Mouse (Mus musculus) cerebellum, postnatal 10 days (tissue): ENCODE data around the gene Mvk.

Experiments used
- DNase-seq, 2 experiments: peaks; one replicate each; pipeline ENCODE4 v3.0.0; 2021; ENCODE audit warnings: mixed read lengths in 2 of 2

Mvk gene

DNA sequence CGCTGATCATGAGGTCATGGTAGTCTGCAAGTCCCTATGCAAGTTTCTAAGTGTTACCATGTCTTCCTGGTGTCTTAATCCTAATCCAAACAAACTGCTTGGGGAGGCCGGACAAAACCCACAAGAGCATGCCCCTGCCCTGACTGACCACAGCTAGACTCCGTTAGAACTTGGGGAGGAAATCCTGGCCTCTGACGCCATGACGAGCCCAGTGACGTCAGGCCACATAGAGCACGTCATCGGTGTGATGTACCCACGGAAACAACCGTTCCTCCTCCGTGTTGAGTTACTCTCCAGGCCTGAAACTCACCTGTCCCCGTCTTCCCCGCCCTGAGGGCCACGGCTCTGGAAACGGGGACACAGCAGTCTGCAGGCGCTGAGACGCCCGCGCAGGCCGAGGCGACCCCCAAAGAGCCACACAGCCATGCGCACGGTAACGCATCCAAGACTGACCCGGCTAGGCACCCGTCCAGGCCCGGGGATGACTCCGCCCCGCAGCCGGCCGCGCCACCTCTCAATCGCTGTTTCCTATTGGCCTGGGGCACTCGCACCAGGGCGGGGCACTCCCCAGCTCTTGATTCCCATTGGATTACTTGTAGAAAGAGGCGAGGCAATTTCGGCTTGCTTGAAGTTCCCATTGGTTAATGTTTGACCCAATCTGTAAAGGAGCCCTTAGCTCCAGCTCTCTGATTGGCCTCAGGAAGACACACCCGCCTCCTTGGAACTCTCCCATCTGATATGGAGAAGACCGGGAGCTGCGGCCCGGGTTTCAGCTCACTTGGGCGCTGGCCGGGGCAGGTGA, at the start of gene Mvk, which contains the start of gene Mmab:
Mvk (plus strand) TSS at position 704 of the 802 bp plus-strand sequence.
Mmab (minus strand) TSS at position 495 of the 802 bp plus-strand sequence.
- DNase-seq, result peak; percentile 99 to 100

DNA sequence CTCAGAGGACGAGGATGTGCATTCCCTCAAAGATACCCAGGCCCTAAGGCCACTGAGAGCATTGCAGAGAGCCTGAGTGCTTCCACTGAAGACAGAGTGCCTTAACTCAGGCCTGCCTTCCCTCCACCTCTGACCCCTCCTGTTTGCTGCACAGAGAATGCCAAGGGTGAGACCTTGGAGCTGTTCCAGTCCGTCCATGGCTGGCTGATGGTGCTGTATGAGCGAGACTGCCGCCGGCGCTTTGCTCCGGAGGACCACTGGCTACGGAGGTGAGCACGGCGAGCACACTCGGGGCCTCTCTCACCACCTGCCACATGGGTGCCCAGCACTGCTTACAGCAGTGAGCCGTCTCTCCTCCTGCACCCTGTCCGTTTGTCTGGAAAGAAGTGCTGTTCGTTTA, 37.5 kb upstream of the Mvk start:
- peak in 1 of 2 experiments; percentile 27 for DNase-seq

DNA sequence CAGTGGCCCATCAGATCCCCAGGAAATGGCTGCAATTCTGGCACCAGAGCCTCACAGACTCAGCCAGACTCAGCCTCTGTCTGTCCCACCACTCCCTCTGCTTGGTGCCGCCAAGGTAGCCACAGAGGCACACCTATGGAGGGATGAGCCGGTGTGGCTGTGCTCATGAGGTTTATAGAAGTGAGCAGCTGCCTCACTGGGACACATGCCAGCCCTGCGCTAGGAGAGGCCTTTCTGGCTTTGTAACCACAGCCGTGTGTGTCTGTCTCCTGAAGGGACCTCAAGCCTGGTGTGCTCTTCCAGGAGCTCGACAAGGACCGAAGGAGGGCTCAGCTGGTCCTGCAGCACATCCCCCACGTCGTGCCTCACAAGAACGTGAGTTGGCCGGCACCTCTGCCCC, 36.8 kb upstream of the Mvk start:
- peak; percentile 66 to 70 for DNase-seq

DNA sequence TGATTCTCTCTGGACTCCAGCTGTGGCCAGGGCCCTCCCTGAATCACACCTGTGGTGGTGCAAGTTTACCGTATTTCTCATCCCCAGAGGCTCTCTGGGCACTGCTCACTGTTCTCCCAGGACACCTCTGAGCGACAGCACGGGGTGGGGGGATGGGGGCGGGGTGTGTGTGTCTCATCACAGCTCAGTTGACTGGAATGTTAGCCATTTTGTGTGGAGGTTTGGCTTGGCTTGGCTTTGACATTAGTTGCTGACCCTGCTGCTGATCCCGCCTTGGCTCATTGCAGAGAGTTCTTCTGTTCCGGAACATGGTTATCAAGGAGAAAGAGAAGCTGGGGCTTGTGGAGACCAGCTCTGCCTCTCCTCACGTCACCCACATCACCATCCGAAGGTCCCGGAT, 36.3 kb upstream of the Mvk start:
- DNase-seq, result no peak

DNA sequence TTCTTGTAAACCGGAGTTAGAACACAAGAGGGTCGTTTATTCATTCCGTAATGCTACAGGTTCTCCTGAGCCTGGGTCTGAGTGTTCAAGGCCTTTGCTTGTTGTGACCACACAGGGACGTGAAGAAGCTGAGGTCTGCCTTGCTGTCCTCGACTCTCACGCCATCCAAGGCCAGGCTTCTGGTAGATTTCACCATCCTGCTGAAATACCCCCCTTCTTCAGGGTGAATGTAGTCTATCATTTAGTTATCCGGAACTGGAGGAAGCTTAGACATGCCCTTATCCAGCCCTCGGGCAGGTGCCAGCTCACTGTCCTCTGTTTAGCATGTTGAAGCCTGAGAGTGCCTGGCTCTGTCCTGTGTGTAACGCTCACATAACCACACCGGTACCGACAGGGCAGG, 35.2 kb upstream of the Mvk start:
- no peak for DNase-seq

DNA sequence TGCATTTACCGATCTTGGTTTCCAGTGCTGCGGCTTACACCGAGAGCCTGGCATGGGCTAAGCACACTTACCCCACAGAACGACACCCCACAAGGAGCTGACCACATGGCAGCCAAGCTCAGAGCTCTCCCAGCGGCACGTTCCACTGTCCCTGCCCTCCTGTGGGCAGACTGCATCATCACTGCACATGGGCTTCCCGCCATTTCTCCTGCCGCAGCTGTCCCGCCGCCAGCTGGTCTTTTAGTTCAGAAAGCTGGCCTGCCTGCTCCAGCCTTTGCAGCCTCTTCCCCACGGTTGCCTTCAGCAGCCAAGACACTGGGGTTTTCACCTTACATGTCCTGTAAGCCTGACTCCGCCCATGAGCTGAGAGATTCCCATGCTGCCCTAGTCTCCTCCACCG, 33.6 kb upstream of the Mvk start:
- DNase-seq, result peak; percentile 53 to 55

DNA sequence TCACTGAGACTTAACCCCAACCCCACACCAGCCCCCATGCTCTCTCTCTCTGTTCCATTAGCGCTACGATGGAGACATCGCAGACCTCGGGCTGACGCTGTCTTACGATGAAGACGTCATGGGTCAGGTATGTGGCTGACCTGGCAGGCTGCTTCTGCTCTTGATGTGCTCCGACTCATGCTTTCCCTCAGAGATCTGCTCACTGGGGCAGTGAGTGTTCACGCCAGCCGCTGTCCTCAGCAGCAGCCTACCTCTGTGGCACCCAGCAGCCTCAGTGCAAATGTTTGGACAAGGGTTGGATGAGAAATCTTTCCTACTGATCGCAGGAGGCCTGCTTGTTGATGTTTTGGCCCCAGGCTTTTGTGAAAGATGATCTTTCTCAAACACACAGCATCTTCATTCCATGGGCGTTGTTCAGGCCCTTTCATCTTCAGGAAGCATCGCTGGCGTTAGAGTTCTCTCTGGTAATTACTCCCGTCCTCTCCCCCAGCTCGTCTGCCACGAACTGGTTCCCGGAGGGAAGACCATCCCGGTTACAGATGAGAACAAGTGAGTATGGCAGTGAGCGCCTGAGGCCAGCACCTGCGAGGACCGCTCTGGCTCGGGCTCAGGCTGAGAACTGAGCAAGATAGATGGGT, 31.6 kb upstream of the Mvk start:
- DNase-seq, result no peak

DNA sequence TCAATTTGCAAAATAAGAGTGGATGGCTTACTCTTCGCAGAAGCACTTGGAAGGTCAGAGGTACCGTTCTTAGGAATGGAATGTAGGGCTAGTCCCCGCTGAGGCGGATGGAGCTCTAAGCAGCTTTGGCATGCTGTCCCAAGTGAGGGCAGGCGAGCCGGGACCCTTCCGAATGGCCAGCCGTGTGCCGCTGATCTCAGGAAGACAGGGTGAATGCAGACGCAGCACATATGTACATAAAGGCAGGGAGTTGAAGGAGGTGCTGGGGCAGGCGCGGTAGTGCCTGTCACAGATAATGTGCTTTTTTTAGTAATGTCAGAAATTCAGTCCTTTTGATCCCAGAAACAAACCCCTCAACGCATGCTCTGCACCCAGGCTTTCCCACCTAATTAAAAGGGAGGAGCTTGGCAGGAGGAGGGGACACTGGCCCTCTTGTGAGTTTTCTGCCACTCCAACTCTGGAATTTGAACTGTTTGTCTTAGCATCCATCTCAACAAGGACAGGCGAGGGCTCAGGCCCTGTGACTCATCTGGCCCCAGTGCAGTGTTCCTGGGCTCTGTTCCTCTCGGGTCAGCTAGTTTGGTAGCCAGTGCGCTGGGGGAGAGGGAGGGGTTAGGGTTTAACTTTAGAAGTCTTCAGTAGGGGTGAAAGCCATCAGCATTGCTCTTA, 30.9 kb upstream of the Mvk start:
- DNase-seq, result no peak

DNA sequence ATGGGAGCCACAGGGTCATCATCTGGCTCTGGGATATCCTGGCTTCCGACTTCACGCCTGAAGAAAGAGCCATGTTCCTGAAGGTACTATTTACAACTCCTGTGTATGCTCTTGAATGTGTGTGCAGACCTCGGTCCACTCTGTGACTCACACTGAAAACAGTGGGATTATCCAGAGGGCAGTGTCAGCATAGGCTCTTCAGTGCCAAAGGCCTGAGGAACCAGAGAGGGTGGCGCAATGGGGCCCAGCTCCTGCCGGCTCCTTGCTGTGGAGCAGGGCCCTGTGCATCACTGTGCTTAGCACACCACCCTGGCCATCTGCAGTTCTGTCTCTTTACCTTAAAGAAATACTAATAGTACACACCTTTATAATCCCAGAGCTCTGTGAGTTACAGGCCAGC, 28.5 kb upstream of the Mvk start:
- no peak for DNase-seq

DNA sequence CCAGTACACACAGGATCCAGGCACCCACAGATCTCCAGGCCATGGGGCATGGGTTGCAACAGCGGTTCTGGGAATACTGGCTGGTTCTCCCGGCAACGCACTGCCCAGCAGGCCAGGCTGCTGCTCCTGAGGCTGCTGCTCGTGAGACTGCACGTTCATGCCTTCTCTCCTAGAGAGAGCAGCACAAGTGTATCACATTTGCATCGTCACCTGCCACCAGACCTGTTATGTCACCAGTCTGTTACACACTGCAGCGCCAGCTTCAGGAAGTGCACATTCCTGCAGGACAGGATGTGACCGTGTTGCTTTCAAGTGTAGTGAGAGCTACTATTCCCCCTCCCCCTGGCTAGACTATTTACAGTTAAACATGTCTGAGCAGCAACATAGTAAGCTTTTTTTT, 27.2 kb upstream of the Mvk start:
- DNase-seq, result no peak

DNA sequence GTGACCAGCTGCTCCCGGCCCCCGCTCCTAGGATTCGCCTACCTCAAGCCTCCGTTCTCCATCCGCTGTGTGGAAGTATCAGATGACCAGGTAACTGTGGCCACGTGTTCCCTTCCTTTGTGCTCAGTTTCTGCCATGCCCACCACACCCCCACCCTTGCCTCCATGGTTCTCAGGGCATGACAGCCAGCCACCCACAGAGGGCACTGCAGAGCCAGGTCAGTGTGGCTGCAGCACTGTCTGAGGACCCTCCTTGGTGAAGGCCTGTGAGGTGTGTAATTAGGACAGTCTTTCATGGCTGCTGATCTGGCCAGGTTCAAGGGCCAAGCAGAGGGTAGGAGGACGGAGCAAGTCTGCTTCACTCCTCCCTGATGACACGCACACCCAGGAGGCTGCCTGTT, 25.5 kb upstream of the Mvk start:
- DNase-seq, result peak; percentile 68 to 70

DNA sequence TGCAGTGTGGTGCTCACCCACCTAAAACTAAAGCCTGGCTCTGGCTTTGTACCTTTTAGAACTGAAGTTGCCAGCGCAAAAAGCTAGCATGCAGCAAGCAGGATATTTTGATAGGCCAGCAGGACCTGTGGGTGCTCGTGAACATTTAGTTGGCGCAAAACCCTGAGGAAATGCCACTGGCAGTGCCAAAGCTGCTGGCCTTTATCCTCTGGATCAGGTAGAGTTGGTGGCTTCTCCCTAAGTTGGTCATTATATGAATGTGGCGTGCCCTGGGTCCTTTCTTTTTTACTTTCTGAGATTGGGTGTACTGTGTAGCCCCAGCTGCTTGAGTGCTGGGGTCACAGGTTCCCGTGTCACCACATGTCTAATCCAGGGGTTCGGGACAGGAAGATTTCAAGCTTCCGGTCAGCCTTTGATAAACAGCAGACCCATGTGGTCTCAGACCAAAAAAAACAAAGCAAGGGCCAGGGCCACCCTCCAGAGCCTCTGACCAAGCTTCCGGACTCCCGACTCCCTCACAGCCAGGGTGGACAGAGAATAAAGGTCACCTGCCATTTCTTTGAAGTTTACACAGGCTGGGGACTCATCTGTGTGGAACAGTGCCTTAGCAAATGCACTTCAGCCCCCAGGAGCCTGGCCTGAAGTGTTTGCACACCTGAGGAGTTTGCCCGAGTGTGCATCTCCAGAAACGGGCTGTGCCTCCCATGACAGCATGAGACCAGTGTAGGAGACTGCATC, 22.3 kb upstream of the Mvk start:
- no peak for DNase-seq

DNA sequence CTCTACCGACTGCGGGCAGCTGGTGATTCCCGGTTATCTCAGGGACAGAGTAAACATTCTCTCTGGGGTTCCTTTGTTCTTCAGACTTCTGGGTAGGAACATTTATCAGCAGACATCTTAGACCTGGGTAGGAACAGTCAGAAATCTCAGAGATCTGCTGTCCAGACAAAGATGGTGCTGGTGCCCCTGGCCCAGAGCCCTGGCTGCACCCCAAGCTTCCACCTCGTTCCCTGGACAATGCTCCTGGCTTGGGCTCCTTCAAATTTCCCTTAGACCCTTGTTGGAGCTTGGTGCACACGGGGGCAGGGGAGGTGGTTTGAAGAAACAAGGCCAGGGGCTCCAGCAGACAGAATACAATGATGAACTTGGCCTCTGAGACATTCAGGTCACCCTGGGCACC, 21.5 kb upstream of the Mvk start:
- DNase-seq, result peak; percentile 55 to 58

DNA sequence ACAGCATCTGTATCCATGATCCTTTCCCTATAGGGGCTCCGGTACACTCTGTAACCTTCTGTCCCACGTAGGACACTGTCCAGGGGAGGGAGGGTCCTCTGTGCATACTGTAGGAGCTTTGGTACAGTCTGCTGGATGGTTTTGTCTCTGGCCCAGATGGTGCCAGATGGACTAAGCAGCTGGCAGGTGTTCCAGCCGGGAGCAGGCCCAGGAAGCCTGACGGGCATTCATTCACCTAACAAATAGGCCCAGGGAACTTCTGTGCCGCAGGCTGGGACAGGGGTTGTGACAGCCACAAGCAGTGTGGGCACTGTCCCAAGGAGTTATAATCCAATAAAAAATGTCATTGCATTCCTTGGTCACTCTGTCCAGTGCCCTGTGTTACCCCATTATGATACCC, 20.1 kb upstream of the Mvk start:
- DNase-seq, result peak; percentile 54 to 65

DNA sequence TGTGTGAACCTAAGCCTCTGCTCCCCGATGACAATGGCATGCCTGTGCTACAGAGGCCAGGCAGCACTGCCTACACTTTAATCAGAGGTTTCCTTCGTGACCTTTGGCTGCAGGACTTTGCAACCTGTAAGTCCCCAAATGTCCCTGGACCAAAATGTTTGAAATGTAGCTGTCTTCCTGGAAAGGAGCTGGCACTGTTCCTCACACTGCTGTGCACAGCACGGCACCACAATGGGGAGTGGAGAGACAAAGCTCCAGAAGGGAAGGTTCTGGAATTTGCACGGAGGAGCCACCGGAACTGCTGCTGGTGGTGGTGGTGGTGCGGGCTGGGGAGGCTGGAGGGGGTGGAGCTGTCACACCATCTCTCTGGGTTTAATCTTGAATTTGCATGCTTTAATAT, 17.3 kb upstream of the Mvk start:
- DNase-seq, result peak; percentile 37 to 38

DNA sequence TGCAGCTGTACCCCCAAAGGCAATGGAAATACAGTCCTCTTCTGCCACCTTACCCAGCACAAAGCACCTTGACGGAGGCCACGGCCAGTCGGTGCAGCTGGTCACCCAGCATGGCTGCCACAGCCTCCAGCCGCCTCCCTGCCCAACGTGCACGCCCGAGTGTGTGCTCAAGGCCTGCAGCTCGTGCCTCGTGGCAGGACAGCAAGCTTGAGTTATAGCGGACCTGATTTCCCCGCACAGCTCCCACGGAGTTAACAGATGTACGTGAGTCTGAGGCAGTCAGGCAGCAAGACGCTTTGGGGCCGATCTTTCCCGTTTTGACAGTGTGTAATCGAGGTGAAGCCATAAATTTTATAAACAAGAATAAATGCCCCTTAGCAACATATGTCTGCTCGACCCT, 15.4 kb upstream of the Mvk start:
- DNase-seq, result peak; percentile 65 to 75

DNA sequence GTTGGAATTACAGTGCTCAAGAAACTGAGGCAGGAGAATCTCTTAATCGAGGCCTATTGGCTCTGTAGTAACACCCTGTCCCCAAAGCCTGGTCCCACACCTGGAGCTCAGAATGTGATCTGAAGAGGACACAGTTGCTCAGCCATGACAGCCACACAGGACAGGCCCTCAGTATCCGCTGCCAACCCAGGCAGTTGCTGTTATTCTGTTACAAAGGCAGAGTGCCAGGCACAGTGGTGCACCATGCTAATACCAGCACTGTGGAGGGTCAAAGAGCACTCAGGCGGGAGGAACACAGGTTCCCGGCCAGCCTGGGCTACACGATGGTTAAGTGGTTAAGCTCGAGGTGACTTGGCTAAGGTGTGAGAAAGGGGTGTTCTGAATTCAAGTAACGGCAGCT, 14.3 kb upstream of the Mvk start:
- DNase-seq, result peak; percentile 75 to 83

DNA sequence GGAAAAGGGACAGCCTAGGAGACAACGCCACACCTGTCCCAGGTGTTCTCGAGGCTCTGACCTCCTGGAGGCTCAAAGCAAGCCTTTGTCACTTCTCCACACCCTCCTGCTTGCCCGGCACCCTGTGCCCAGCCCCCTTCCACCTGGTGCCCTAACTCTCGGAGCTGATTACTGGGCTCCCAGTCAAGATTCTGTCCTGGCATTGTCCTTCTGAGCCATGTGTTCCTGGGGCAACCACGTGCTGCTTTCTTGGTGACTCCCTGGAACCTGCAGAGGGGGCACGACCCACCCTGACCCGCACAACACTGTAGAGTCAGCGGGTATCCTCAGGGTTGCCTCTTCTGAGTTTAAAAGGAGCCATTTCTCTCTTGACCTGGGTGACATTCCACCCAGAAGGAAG, 9.7 kb upstream of the Mvk start:
- DNase-seq, result no peak

DNA sequence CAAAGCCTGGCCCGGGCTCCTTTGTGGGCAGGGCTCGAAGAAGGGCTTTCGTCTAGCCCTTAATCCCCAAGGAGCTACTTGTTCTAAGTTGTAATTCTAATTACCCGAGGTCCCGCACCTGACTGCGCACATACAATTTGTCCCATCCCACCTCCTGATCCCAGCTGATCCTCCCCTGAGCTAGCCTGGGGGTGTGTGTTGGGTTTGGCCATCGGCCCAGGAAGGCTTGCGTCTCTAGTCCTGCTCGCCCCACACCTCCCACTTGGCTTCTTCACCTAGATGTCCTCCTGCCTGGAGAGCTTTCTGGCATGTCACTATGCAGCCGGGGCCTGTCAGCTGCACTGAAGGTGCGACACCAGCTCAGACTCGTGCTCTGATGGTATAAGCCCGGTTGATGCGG, 8.5 kb upstream of the Mvk start:
- DNase-seq, result no peak

DNA sequence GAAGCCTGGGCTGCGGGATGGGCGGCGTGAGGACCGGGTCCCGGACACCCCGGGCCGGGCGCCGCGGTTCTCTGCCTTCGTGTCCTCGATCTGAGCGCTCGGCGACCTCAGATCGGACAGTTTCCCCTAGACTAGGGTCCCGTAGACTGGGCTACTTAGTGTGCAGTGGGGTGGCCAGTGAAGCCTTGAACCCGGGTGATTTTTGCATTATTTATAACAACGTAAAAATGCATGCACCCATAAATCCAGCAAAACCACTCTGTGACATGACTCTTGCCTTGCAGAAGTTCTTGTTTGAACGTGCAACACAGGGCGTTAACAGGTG, 261 bp downstream of the Mvk start:
- DNase-seq, result no peak

DNA sequence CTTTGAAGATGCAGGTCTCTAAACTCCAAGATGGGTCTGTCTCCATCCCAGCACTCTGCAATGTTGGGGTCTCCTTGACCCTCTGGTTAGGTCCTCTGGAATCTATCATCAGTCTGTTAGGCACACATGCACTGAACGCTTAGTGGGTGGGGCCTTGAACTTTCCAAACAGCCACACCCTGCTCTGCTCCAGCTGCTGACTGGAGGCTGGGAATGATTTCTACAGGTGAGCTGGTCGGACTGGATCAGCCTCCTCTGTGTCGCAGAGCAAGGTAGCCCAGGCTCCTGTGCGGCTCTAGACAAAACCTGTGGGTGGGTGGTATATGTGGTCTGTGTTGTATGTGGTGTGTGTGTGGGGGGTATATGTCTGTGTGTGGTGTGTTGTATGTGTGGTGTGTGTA, 4.9 kb downstream of the Mvk start:
- DNase-seq, result no peak

DNA sequence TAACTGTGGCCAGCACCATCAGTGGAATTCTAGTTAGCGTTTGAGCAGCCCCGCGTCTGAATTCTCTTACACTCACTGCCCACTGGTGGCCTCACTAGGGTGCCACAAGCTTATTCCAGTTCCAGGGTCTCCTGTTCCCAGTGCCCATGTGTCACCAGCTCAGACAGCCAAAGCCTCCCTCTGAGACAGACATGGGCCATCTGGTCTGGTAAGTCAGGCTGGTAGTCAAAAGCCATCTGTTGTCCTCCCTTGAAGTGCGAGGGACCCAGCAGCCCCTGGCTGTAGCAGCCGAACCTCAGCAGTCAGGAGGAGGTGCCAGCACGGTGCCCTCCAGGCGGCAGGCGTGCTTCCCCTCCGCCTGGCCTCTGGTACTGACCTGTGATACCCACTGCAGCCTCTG, 12.2 kb downstream of the Mvk start:
- DNase-seq, result peak; percentile 87 to 91

DNA sequence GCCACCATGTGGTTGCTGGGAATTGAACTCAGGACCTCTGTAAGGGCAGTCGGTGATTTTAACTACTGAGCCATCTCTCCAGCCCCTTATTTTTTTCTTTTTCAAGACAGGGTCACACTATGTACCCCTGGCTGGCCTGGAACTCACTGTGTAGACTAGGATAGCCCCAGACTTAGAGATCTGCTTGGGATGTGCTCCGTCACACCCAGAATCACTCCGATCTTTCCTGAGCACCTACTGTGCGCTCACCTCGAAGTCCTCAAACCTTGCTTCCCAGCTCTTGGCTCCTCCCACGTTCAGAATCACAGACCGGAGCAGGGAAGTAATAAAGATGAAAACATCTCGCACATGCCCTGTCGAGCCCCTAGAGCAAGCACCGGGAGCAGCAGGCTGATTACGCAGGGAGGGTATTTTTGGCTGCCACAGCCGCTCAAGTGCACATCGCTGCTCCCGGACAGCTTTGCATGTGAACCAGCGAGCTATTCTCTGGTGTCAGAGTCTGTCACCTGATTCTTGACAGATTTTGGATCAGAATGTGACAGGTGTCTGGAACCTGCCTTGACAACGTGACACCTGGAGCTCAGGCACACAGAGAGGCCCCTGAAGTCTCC, 13.0 kb downstream of the Mvk start:
- DNase-seq, result peak; percentile 47 to 51
